22 mouse cellular contexts compared by ENCODE assay signal in the genomic region with DNA sequence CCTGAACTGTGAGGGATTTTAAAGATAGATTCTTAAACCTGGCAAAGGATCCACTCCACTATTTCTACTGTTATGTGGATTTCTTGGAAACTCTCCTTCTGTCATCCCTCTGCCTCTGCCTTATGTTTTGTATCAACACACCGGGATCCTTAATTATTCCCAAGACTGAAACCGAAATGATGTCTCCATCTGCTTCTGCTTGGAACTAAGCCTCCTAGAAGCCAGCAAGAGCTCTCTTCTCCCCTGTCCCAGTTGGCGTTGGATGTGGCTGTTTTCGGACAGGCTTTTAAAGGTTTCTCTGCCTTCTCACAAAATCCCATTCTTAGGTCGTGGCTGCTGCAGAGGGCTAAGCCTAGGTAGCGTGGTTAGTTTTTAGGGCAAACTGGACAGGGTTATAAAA.
A peak's percentile ranks its signal among the peaks of the same experiment; 100 is the strongest.
DNase-seq lines count a peak whose midpoint lies in the region; ATAC-seq and TF ChIP-seq lines count a peak whose summit lies in the region.
"Had no signal": no experiment of that assay in that cellular context is flagged by ENCODE, and none has a peak within 500 bp of the region (broad histone marks: within the 10 kb centered on the region; RNA-seq: fewer than 3 reads in every experiment).

No protein-coding gene starts in this region.

- 80% methylated on average over 6 of the region's 6 CpGs for WGBS in lung, postnatal 0 days

- DNase-seq in cerebellum, adult 11-12 months = peak; percentile 21
- DNase-seq in cerebellum, postnatal 4 days (ENCODE audit: low spot score in 2 of 2) = no peak
- peak; percentile 29 for DNase-seq in layer of hippocampus, adult 9-10 months (ENCODE audit: low spot score)
- no peak for DNase-seq in layer of hippocampus, postnatal 36 days
- DNase-seq in brain, embryonic 14.5 days (ENCODE audit: low read depth) = peak; percentile 64
- DNase-seq in cerebellum, postnatal 14 days = peak; percentile 49 to 69
- no peak for DNase-seq in heart, postnatal 36 days
- DNase-seq in lung, postnatal 0 days (ENCODE audit: low spot score) = no peak
- DNase-seq: adrenal gland, adult 8-10 months; gastrocnemius, postnatal 14 days; liver; liver, postnatal 0 days; lung, postnatal 14 days; thymus, adult 2 months had no signal

- no peak for TF ChIP-seq CTCF in brain, embryonic 14.5 days (IDR thresholded peaks at IDR 0.05; ENCODE audit: borderline replicate concordance, extremely low read depth, insufficient read depth, insufficient read length)
- TF ChIP-seq CTCF in lung, postnatal 0 days (IDR thresholded peaks at IDR 0.05) = no peak

- intact Hi-C loops in heart, postnatal 36 days (cut with DNase I) = no loop called here

- no peaks in the 10 kb centered on the region for H3K36me3 ChIP-seq in lung, postnatal 0 days (ENCODE audit: insufficient read depth, low read length)
- H3K36me3 ChIP-seq: hindbrain, embryonic 10.5 days; midbrain, embryonic 13.5 days; neural tube, embryonic 12.5 days; stomach, embryonic 15.5 days had no signal

- no peak overlapping the region for H3K4me3 ChIP-seq in lung, postnatal 0 days (ENCODE audit: low read depth, low read length)
- H3K4me3 ChIP-seq: hindbrain, embryonic 10.5 days; midbrain, embryonic 13.5 days; neural tube, embryonic 12.5 days; stomach, embryonic 15.5 days had no signal

- no peak for TF ChIP-seq POLR2A in brain, embryonic 14.5 days (IDR thresholded peaks at IDR 0.05; ENCODE audit: borderline replicate concordance, extremely low read depth, insufficient read depth, insufficient read length, poor library complexity, severe bottlenecking)

- H3K4me1 ChIP-seq in lung, postnatal 0 days (ENCODE audit: insufficient read depth, low read depth, low read length) = no peaks in the 10 kb centered on the region
- H3K4me1 ChIP-seq: hindbrain, embryonic 10.5 days; midbrain, embryonic 13.5 days; neural tube, embryonic 12.5 days; stomach, embryonic 15.5 days had no signal

- H3K4me2 ChIP-seq in lung, postnatal 0 days (replicated peaks; ENCODE audit: low read depth, low read length) = no peak overlapping the region
- H3K4me2 ChIP-seq: midbrain, embryonic 13.5 days; neural tube, embryonic 12.5 days; stomach, embryonic 15.5 days had no signal

- no peak overlapping the region for H3K27ac ChIP-seq in lung, postnatal 0 days (ENCODE audit: low read length)
- H3K27ac ChIP-seq: hindbrain, embryonic 10.5 days; hindbrain, postnatal 0 days; midbrain, embryonic 13.5 days; neural tube, embryonic 12.5 days; stomach, embryonic 15.5 days had no signal

- TF ChIP-seq EP300 in lung, postnatal 0 days (IDR thresholded peaks at IDR 0.05) = no peak

- H3K27me3 ChIP-seq in lung, postnatal 0 days (replicated peaks; ENCODE audit: insufficient read depth, low read length) = no peaks in the 10 kb centered on the region
- H3K27me3 ChIP-seq: midbrain, embryonic 13.5 days; neural tube, embryonic 12.5 days; Patski; stomach, embryonic 15.5 days had no signal

- no peaks in the 10 kb centered on the region for H3K9me3 ChIP-seq in lung, postnatal 0 days (ENCODE audit: low read length)
- H3K9me3 ChIP-seq: hindbrain, embryonic 10.5 days; midbrain, embryonic 13.5 days; neural tube, embryonic 12.5 days; stomach, embryonic 15.5 days had no signal

- ATAC-seq in lung, postnatal 0 days = no peak
- ATAC-seq: CD4-positive, CD25-positive, alpha-beta regulatory T cell, adult 4 months; hindbrain, postnatal 0 days; intestine, postnatal 0 days; liver, postnatal 0 days; midbrain, embryonic 13.5 days; Patski had no signal

- no peak overlapping the region for H3K9ac ChIP-seq in lung, postnatal 0 days (replicated peaks; ENCODE audit: low read depth)
- H3K9ac ChIP-seq: liver, postnatal 0 days; midbrain, embryonic 13.5 days; neural tube, embryonic 12.5 days; stomach, embryonic 15.5 days had no signal

Comparison
In these comparisons a context has a peak if more than half of its experiments do, and no peak if none do; other contexts are left out.
1. DNase-seq: peak in cerebellum, adult 11-12 months (single experiment), layer of hippocampus, adult 9-10 months (single experiment), brain, embryonic 14.5 days (single experiment) and cerebellum, postnatal 14 days (2 of 2); none in cerebellum, postnatal 4 days (0 of 2), layer of hippocampus, postnatal 36 days (0 of 2), heart, postnatal 36 days (0 of 2) and lung, postnatal 0 days (single experiment).